11 mouse cellular contexts compared by ENCODE assay signal in genomic region chr11:54961921-54962320, GRCm38 (mm10). TPM values are rescaled to one million over a fixed set of nuclear protein-coding genes. Genes with fewer than 3 reads are reported as not detected.
DNase-seq lines count a peak whose midpoint lies in the region; ATAC-seq lines count a peak whose summit lies in the region.
"Had no signal": no experiment of that assay in that cellular context is flagged by ENCODE, and none has a peak within 500 bp of the region (broad histone marks: within the 10 kb centered on the region; RNA-seq: fewer than 3 reads in every experiment).

No protein-coding gene starts in this region.

- no peaks in the 10 kb centered on the region for H3K27me3 ChIP-seq in embryonic facial prominence, embryonic 14.5 days (replicated peaks; ENCODE audit: control insufficient read depth, insufficient read depth, low read length)
- H3K27me3 ChIP-seq in embryonic facial prominence, embryonic 10.5 days (replicated peaks; ENCODE audit: low read depth, poor library complexity, severe bottlenecking), result no peaks in the 10 kb centered on the region
- H3K27me3 ChIP-seq: hindbrain, embryonic 12.5 days had no signal

- DNase-seq in embryonic facial prominence, embryonic 14.5 days (ENCODE audit: low spot score), result no peak
- DNase-seq in embryonic facial prominence, embryonic 10.5 days (ENCODE audit: low spot score), result no peak
- peak; percentile 27 for DNase-seq in kidney, postnatal 14 days
- no peak for DNase-seq in kidney, adult 8-10 months
- DNase-seq in MN1 (ENCODE audit: low spot score), result peak; percentile 46
- no peak for DNase-seq in embryo, embryonic 10.5 days (ENCODE audit: low spot score)
- no peak for DNase-seq in urinary bladder, postnatal 25 days (ENCODE audit: low spot score)
- DNase-seq: cerebellum, adult 9-11 months had no signal

- peak overlapping the region; percentile 39 for H3K4me2 ChIP-seq in embryonic facial prominence, embryonic 14.5 days (ENCODE audit: low read depth, low read length)
- H3K4me2 ChIP-seq: hindbrain, embryonic 12.5 days had no signal

- peaks cover 54% of the 10 kb centered on the region for H3K79me2 ChIP-seq in macrophage (ENCODE audit: inconsistent target)

- no peak overlapping the region for H3K4me3 ChIP-seq in embryonic facial prominence, embryonic 14.5 days (ENCODE audit: low read depth, low read length)
- H3K4me3 ChIP-seq in embryonic facial prominence, embryonic 10.5 days, result no peak overlapping the region
- H3K4me3 ChIP-seq in macrophage (ENCODE audit: inconsistent target), result peak overlapping the region; percentile 49
- H3K4me3 ChIP-seq: hindbrain, embryonic 12.5 days had no signal

- H3K27ac ChIP-seq in embryonic facial prominence, embryonic 14.5 days (replicated peaks; ENCODE audit: low read depth, low read length), result no peak overlapping the region
- no peak overlapping the region; the same call in 1 of the 2 replicates for H3K27ac ChIP-seq in embryonic facial prominence, embryonic 10.5 days (replicated peaks)
- peak overlapping the region; percentile 63 for H3K27ac ChIP-seq in macrophage
- H3K27ac ChIP-seq: hindbrain, embryonic 12.5 days had no signal

- no peaks in the 10 kb centered on the region for H3K9me3 ChIP-seq in embryonic facial prominence, embryonic 14.5 days (ENCODE audit: control insufficient read depth, low read length)
- H3K9me3 ChIP-seq in embryonic facial prominence, embryonic 10.5 days, result no peaks in the 10 kb centered on the region
- H3K9me3 ChIP-seq: hindbrain, embryonic 12.5 days had no signal

- no peaks in the 10 kb centered on the region for H3K4me1 ChIP-seq in embryonic facial prominence, embryonic 14.5 days (ENCODE audit: control insufficient read depth, insufficient read depth, low read length)
- peaks cover 16% of the 10 kb centered on the region for H3K4me1 ChIP-seq in embryonic facial prominence, embryonic 10.5 days
- H3K4me1 ChIP-seq: hindbrain, embryonic 12.5 days had no signal

- no peak for ATAC-seq in embryonic facial prominence, embryonic 14.5 days (ENCODE audit: low read depth)
- ATAC-seq: CD4-positive, CD25-positive, alpha-beta regulatory T cell, adult 4 months had no signal

- WGBS in embryonic facial prominence, embryonic 14.5 days, result 53% methylated on average over 3 of the region's 3 CpGs
- WGBS in embryonic facial prominence, embryonic 10.5 days, result 77% methylated on average over 3 of the region's 3 CpGs
- WGBS in macrophage (ENCODE audit: missing documents), result 46% methylated on average over 3 of the region's 3 CpGs

- no peak overlapping the region for H3K9ac ChIP-seq in embryonic facial prominence, embryonic 14.5 days (ENCODE audit: low read depth, low read length)
- H3K9ac ChIP-seq: hindbrain, embryonic 12.5 days had no signal

- no peaks in the 10 kb centered on the region for H3K36me3 ChIP-seq in embryonic facial prominence, embryonic 14.5 days (ENCODE audit: control insufficient read depth, insufficient read depth, low read length)
- H3K36me3 ChIP-seq in embryonic facial prominence, embryonic 10.5 days (replicated peaks), result no peaks in the 10 kb centered on the region
- H3K36me3 ChIP-seq in macrophage (ENCODE audit: inconsistent target), result no peaks in the 10 kb centered on the region
- H3K36me3 ChIP-seq: hindbrain, embryonic 12.5 days had no signal

RNA-seq across cellular contexts. Expression of gene Tnip1, which starts 0.8 kb away (rescaled TPM):
- 20.4 and 21.0 TPM in 2 replicates for polyA plus RNA-seq in embryonic facial prominence, embryonic 14.5 days (2014; fragmentation: Nextera tagmentation; extraction: Ambion mirVana)
- polyA plus RNA-seq in embryonic facial prominence, embryonic 10.5 days (2016; fragmentation: Nextera tagmentation; extraction: Ambion mirVana), result 11.7 and 11.9 TPM in 2 replicates
- total RNA-seq in macrophage (2018; cell fraction: chromatin; rRNA removed), result 1,000 to 10,000 TPM in 3 of 26 experiments, 100 to 1,000 TPM in 23; 121 to 1,718 (median 405) TPM
- 100 to 1,000 TPM in 16 of 26 experiments, 10 to 100 TPM in 10; 68.4 to 348 (median 120) TPM for total RNA-seq in macrophage (2018; cell fraction: cytosol; rRNA removed)
- total RNA-seq in macrophage (2018; cell fraction: nucleus; rRNA removed), result 100 to 1,000 TPM in 19 of 26 experiments, 10 to 100 TPM in 7; 51.2 to 591 (median 250) TPM
- polyA plus RNA-seq in macrophage (2018), result 45.9 to 108 TPM (median 70.5 TPM) in 3 replicates

RNA-seq across cellular contexts. Expression of gene Gpx3, which starts 59.7 kb away (rescaled TPM):
- polyA plus RNA-seq in embryonic facial prominence, embryonic 14.5 days (2014; fragmentation: Nextera tagmentation; extraction: Ambion mirVana), result 67.7 and 89.8 TPM in 2 replicates
- polyA plus RNA-seq in embryonic facial prominence, embryonic 10.5 days (2016; fragmentation: Nextera tagmentation; extraction: Ambion mirVana), result 72.8 and 90.1 TPM in 2 replicates
- total RNA-seq in macrophage (2018; cell fraction: chromatin; rRNA removed), result 1 to 10 TPM in 17 of 26 experiments, under 1 TPM in 3, not detected in 6; 0.59 to 10.0 (median 2.2) TPM
- 100 to 1,000 TPM in 16 of 26 experiments, 10 to 100 TPM in 10; 81.5 to 363 (median 177) TPM for total RNA-seq in macrophage (2018; cell fraction: cytosol; rRNA removed)
- 100 to 1,000 TPM in 1 of 26 experiments, 10 to 100 TPM in 25; 22.4 to 113 (median 50.5) TPM for total RNA-seq in macrophage (2018; cell fraction: nucleus; rRNA removed)
- polyA plus RNA-seq in macrophage (2018), result 191 to 766 TPM (median 446 TPM) in 3 replicates

Comparison
In these comparisons a context has a peak if more than half of its experiments do, and no peak if none do; other contexts are left out.
1. DNase-seq: peak in kidney, postnatal 14 days (single experiment) and MN1 (single experiment); none in embryonic facial prominence, embryonic 14.5 days (single experiment), embryonic facial prominence, embryonic 10.5 days (single experiment), kidney, adult 8-10 months (0 of 2), embryo, embryonic 10.5 days (single experiment) and urinary bladder, postnatal 25 days (single experiment).